Comparison of ENCODE assay signal across 8 mouse cellular contexts in the genomic region with DNA sequence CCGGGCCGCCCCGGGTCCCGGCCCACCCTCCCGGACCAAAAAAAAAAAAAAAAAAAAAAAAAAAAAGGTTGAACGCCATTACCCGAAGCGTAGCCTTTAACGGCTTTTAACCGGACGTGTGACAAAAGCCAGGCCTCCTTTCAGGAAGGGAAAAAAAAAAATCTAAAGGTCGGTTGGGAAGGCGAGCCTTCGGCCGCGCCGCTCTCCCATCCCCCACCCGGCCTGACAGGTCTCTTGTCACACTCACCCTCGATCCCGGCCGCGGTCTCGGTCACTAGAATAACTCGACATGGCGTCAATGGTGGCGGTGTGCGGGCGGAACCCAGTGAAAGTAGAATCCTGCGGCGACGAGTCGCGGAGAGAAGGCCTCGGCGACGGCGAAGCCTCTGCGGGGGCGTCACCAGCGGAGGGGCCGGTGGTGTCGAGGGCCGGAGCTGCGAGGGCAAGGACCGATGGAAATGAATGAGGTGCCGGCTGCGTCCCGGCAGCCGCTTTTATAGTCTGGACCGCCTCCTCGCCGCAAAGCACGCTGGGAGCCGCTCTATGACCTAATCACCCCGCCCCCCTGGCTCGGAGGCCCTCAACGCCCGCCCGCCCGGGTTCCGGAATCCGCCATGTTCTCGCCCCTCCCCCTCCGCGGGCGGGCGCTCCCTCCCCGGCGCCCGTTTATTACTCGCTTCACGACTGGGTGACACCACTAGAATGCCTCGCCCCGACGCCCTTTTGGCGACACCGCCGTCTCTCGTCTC. TPM values are rescaled to one million over a fixed set of nuclear protein-coding genes. Genes with fewer than 3 reads are reported as not detected.
A peak's percentile ranks its signal among the peaks of the same experiment; 100 is the strongest.
DNase-seq lines count a peak whose midpoint lies in the region; ATAC-seq and TF ChIP-seq lines count a peak whose summit lies in the region.

No protein-coding gene starts in this region.

- under 1% methylated on average over 79 of the region's 79 CpGs for WGBS in heart, embryonic 12.5 days
- WGBS in kidney, postnatal 0 days = under 1% methylated on average over 62 of the region's 79 CpGs
- under 1% methylated on average over 77 of the region's 79 CpGs for WGBS in liver, adult 2 months
- WGBS in stomach, embryonic 14.5 days = 1% methylated on average over 70 of the region's 79 CpGs

- peaks cover 6% of the 10 kb centered on the region; the same call in 1 of the 2 replicates for H3K79me2 ChIP-seq in liver, adult 2 months (ENCODE audit: control insufficient read depth, insufficient read depth, low read length)

- peak overlapping the region; percentile 99 for H3K9ac ChIP-seq in heart, embryonic 12.5 days
- peak overlapping the region; percentile 96 for H3K9ac ChIP-seq in kidney, postnatal 0 days (ENCODE audit: low read depth, low read length)
- H3K9ac ChIP-seq in liver, adult 2 months (ENCODE audit: low read depth, low read length) = peak overlapping the region; percentile 98
- peak overlapping the region; percentile 97 for H3K9ac ChIP-seq in stomach, embryonic 14.5 days (replicated peaks; ENCODE audit: low read depth, low read length)

- no peaks in the 10 kb centered on the region for H3K27me3 ChIP-seq in erythroblast, embryonic 14.5 days (ENCODE audit: control insufficient read depth)
- H3K27me3 ChIP-seq in heart, embryonic 12.5 days (replicated peaks) = no peaks in the 10 kb centered on the region
- no peaks in the 10 kb centered on the region for H3K27me3 ChIP-seq in kidney, postnatal 0 days (ENCODE audit: insufficient read depth, low read length)
- no peaks in the 10 kb centered on the region for H3K27me3 ChIP-seq in liver, adult 2 months (ENCODE audit: control insufficient read depth, insufficient read depth, low read length)
- no peaks in the 10 kb centered on the region for H3K27me3 ChIP-seq in stomach, embryonic 14.5 days (ENCODE audit: control insufficient read depth, insufficient read depth, low read length)

- H3K4me1 ChIP-seq in erythroblast, embryonic 14.5 days (ENCODE audit: control insufficient read depth) = peaks cover 38% of the 10 kb centered on the region
- H3K4me1 ChIP-seq in heart, embryonic 12.5 days (replicated peaks) = peaks cover 8% of the 10 kb centered on the region
- no peaks in the 10 kb centered on the region for H3K4me1 ChIP-seq in kidney, postnatal 0 days (replicated peaks; ENCODE audit: insufficient read depth, low read length)
- H3K4me1 ChIP-seq in liver, adult 2 months (ENCODE audit: control insufficient read depth, insufficient read depth, low read length) = peaks cover 4% of the 10 kb centered on the region
- peaks cover 13% of the 10 kb centered on the region; the same call in 1 of the 2 replicates for H3K4me1 ChIP-seq in stomach, embryonic 14.5 days (ENCODE audit: control insufficient read depth, insufficient read depth, low read length)

- ATAC-seq in CD4-positive, CD25-positive, alpha-beta regulatory T cell, adult 4 months = peak; percentile 42
- peak; percentile 85 for ATAC-seq in heart, embryonic 12.5 days (ENCODE audit: insufficient number of reproducible peaks, low FRiP score)
- ATAC-seq in kidney, postnatal 0 days (replicated peaks; ENCODE audit: low FRiP score, low read depth) = peak; percentile 74
- peak; percentile 64 for ATAC-seq in monocyte, adult 5-6 weeks (replicated peaks; ENCODE audit: insufficient number of reproducible peaks, low FRiP score, low TSS enrichment, poor library complexity, severe bottlenecking)
- peak; percentile 82 for ATAC-seq in stomach, embryonic 14.5 days (ENCODE audit: insufficient number of reproducible peaks, insufficient read depth, low FRiP score, low read depth)

- H3K4me3 ChIP-seq in erythroblast, embryonic 14.5 days (replicated peaks) = peak overlapping the region; percentile 94
- H3K4me3 ChIP-seq in heart, embryonic 12.5 days = peak overlapping the region; percentile 98
- peak overlapping the region; percentile 95 for H3K4me3 ChIP-seq in kidney, postnatal 0 days (replicated peaks; ENCODE audit: low read depth, low read length)
- peak overlapping the region; percentile 96 for H3K4me3 ChIP-seq in liver, adult 2 months (ENCODE audit: insufficient read depth, low read depth, low read length)
- H3K4me3 ChIP-seq in stomach, embryonic 14.5 days (ENCODE audit: low read depth, low read length) = peak overlapping the region; percentile 52

- peaks cover 67% of the 10 kb centered on the region for H3K36me3 ChIP-seq in erythroblast, embryonic 14.5 days (ENCODE audit: control insufficient read depth)
- H3K36me3 ChIP-seq in heart, embryonic 12.5 days = peaks cover 48% of the 10 kb centered on the region
- H3K36me3 ChIP-seq in kidney, postnatal 0 days (ENCODE audit: insufficient read depth, low read length) = peaks cover 32% of the 10 kb centered on the region
- peaks cover 38% of the 10 kb centered on the region for H3K36me3 ChIP-seq in liver, adult 2 months (ENCODE audit: control insufficient read depth, insufficient read depth, low read length)
- H3K36me3 ChIP-seq in stomach, embryonic 14.5 days (ENCODE audit: control insufficient read depth, insufficient read depth, low read length) = peaks cover 35% of the 10 kb centered on the region

- TF ChIP-seq CTCF in kidney, postnatal 0 days (IDR thresholded peaks at IDR 0.05; ENCODE audit: low read depth) = no peak
- no peak for TF ChIP-seq CTCF in liver, adult 2 months (IDR thresholded peaks at IDR 0.05; ENCODE audit: low read depth, low read length)

- H3K9me3 ChIP-seq in erythroblast, embryonic 14.5 days (ENCODE audit: control insufficient read depth, low read length) = no peaks in the 10 kb centered on the region
- H3K9me3 ChIP-seq in heart, embryonic 12.5 days (replicated peaks) = no peaks in the 10 kb centered on the region
- no peaks in the 10 kb centered on the region for H3K9me3 ChIP-seq in kidney, postnatal 0 days (replicated peaks; ENCODE audit: low read length)
- no peaks in the 10 kb centered on the region for H3K9me3 ChIP-seq in stomach, embryonic 14.5 days (ENCODE audit: control insufficient read depth, low read depth, low read length)

- peak; percentile 98 for TF ChIP-seq POLR2A in liver, adult 2 months (IDR thresholded peaks at IDR 0.05; ENCODE audit: extremely low read depth, insufficient read depth, low read length)

- H3K4me2 ChIP-seq in heart, embryonic 12.5 days = peak overlapping the region; percentile 87
- H3K4me2 ChIP-seq in kidney, postnatal 0 days (ENCODE audit: low read length) = peak overlapping the region; percentile 85
- no peak overlapping the region; the same call in 1 of the 2 replicates for H3K4me2 ChIP-seq in stomach, embryonic 14.5 days (replicated peaks; ENCODE audit: low read depth, low read length)

- peak overlapping the region; percentile 99 for H3K27ac ChIP-seq in heart, embryonic 12.5 days (ENCODE audit: poor library complexity, severe bottlenecking)
- H3K27ac ChIP-seq in kidney, postnatal 0 days = peak overlapping the region; percentile 99
- H3K27ac ChIP-seq in liver, adult 2 months (replicated peaks; ENCODE audit: insufficient read depth, low read depth, low read length) = peak overlapping the region; percentile 98
- H3K27ac ChIP-seq in stomach, embryonic 14.5 days (ENCODE audit: low read length) = peak overlapping the region; percentile 97

- peak; percentile 91 for DNase-seq in brain, embryonic 18.5 days (ENCODE audit: low read depth, low spot score)
- peak; percentile 99 for DNase-seq in kidney, postnatal 0 days (ENCODE audit: low spot score)
- peak; percentile 77 for DNase-seq in liver, adult 2 months (ENCODE audit: extremely low read depth, low read depth, low spot score)

RNA-seq across cellular contexts. Expression of gene Ddx5, which starts 0.8 kb away (rescaled TPM):
- polyA plus RNA-seq in CD4-positive, CD25-positive, alpha-beta regulatory T cell, adult 4 months (2017; shearing (Covaris generic)) = 100 to 1,000 TPM; 471 to 562 TPM
- polyA plus RNA-seq in erythroblast, embryonic 14.5 days (2012) = 120 and 130 TPM in 2 replicates
- polyA plus RNA-seq in heart, embryonic 12.5 days (2016; fragmentation: Nextera tagmentation; extraction: Ambion mirVana) = 243 and 248 TPM in 2 replicates
- polyA plus RNA-seq in kidney, postnatal 0 days (2015; fragmentation: Nextera tagmentation; extraction: Ambion mirVana) = 297 and 309 TPM in 2 replicates
- total RNA-seq in liver, adult 2 months (2014; rRNA removed) = 218 and 224 TPM in 2 replicates
- polyA plus RNA-seq in liver, adult 2 months (2012; rRNA removed) = 273 and 389 TPM in 2 replicates
- 2,968 to 3,655 TPM (median 3,142 TPM) in 3 replicates for total RNA-seq in monocyte, adult 5-6 weeks (2017)
- polyA plus RNA-seq in stomach, embryonic 14.5 days (2014; fragmentation: Nextera tagmentation; extraction: Ambion mirVana) = 396 and 414 TPM in 2 replicates

RNA-seq across cellular contexts. Expression of gene Cep95, which starts 0.9 kb away (rescaled TPM):
- polyA plus RNA-seq in CD4-positive, CD25-positive, alpha-beta regulatory T cell, adult 4 months (2017; shearing (Covaris generic)) = 10 to 100 TPM; 36.7 to 48.9 TPM
- 0.58 and 0.68 TPM in 2 replicates for polyA plus RNA-seq in erythroblast, embryonic 14.5 days (2012)
- 14.9 and 16.2 TPM in 2 replicates for polyA plus RNA-seq in heart, embryonic 12.5 days (2016; fragmentation: Nextera tagmentation; extraction: Ambion mirVana)
- polyA plus RNA-seq in kidney, postnatal 0 days (2015; fragmentation: Nextera tagmentation; extraction: Ambion mirVana) = 12.7 and 13.8 TPM in 2 replicates
- 5.8 and 8.4 TPM in 2 replicates for total RNA-seq in liver, adult 2 months (2014; rRNA removed)
- 0.96 and 1.2 TPM in 2 replicates for polyA plus RNA-seq in liver, adult 2 months (2012; rRNA removed)
- 19.5 to 54.4 TPM (median 22.2 TPM) in 3 replicates for total RNA-seq in monocyte, adult 5-6 weeks (2017)
- 22.0 and 22.7 TPM in 2 replicates for polyA plus RNA-seq in stomach, embryonic 14.5 days (2014; fragmentation: Nextera tagmentation; extraction: Ambion mirVana)

RNA-seq across cellular contexts. Expression of gene Polg2, which starts 8.9 kb away (rescaled TPM):
- polyA plus RNA-seq in CD4-positive, CD25-positive, alpha-beta regulatory T cell, adult 4 months (2017; shearing (Covaris generic)) = 10 to 100 TPM; 15.0 to 15.3 TPM
- polyA plus RNA-seq in erythroblast, embryonic 14.5 days (2012) = 0.12 and 0.24 TPM in 2 replicates
- 6.9 and 7.6 TPM in 2 replicates for polyA plus RNA-seq in heart, embryonic 12.5 days (2016; fragmentation: Nextera tagmentation; extraction: Ambion mirVana)
- 11.1 and 11.9 TPM in 2 replicates for polyA plus RNA-seq in kidney, postnatal 0 days (2015; fragmentation: Nextera tagmentation; extraction: Ambion mirVana)
- total RNA-seq in liver, adult 2 months (2014; rRNA removed) = 12.6 and 13.0 TPM in 2 replicates
- polyA plus RNA-seq in liver, adult 2 months (2012; rRNA removed) = 5.8 and 6.4 TPM in 2 replicates
- 18.3 to 21.0 TPM (median 19.8 TPM) in 3 replicates for total RNA-seq in monocyte, adult 5-6 weeks (2017)
- polyA plus RNA-seq in stomach, embryonic 14.5 days (2014; fragmentation: Nextera tagmentation; extraction: Ambion mirVana) = 10.1 and 11.8 TPM in 2 replicates

RNA-seq across cellular contexts. Expression of gene Milr1, which starts 37.2 kb away (rescaled TPM):
- 10 to 100 TPM in 1 of 2 experiments, 1 to 10 TPM in 1; 9.7 to 14.3 TPM for polyA plus RNA-seq in CD4-positive, CD25-positive, alpha-beta regulatory T cell, adult 4 months (2017; shearing (Covaris generic))
- not detected in 2 replicates for polyA plus RNA-seq in erythroblast, embryonic 14.5 days (2012)
- polyA plus RNA-seq in heart, embryonic 12.5 days (2016; fragmentation: Nextera tagmentation; extraction: Ambion mirVana) = 0.57 and 0.95 TPM in 2 replicates
- polyA plus RNA-seq in kidney, postnatal 0 days (2015; fragmentation: Nextera tagmentation; extraction: Ambion mirVana) = 0.78 and 0.89 TPM in 2 replicates
- total RNA-seq in liver, adult 2 months (2014; rRNA removed) = 0.37 and 1.1 TPM in 2 replicates
- polyA plus RNA-seq in liver, adult 2 months (2012; rRNA removed) = 0.10 TPM in 2 replicates
- total RNA-seq in monocyte, adult 5-6 weeks (2017) = 44.9 to 93.4 TPM (median 91.7 TPM) in 3 replicates
- polyA plus RNA-seq in stomach, embryonic 14.5 days (2014; fragmentation: Nextera tagmentation; extraction: Ambion mirVana) = 1.9 and 2.8 TPM in 2 replicates

RNA-seq across cellular contexts. Expression of gene Pecam1, which starts 37.8 kb away (rescaled TPM):
- 100 to 1,000 TPM; 116 to 166 TPM for polyA plus RNA-seq in CD4-positive, CD25-positive, alpha-beta regulatory T cell, adult 4 months (2017; shearing (Covaris generic))
- not detected in 2 replicates for polyA plus RNA-seq in erythroblast, embryonic 14.5 days (2012)
- polyA plus RNA-seq in heart, embryonic 12.5 days (2016; fragmentation: Nextera tagmentation; extraction: Ambion mirVana) = 67.9 and 73.1 TPM in 2 replicates
- 54.1 and 55.0 TPM in 2 replicates for polyA plus RNA-seq in kidney, postnatal 0 days (2015; fragmentation: Nextera tagmentation; extraction: Ambion mirVana)
- 14.6 and 16.7 TPM in 2 replicates for total RNA-seq in liver, adult 2 months (2014; rRNA removed)
- 5.0 and 5.4 TPM in 2 replicates for polyA plus RNA-seq in liver, adult 2 months (2012; rRNA removed)
- total RNA-seq in monocyte, adult 5-6 weeks (2017) = 46.9 to 75.5 TPM (median 51.4 TPM) in 3 replicates
- 41.9 and 45.2 TPM in 2 replicates for polyA plus RNA-seq in stomach, embryonic 14.5 days (2014; fragmentation: Nextera tagmentation; extraction: Ambion mirVana)

Comparison
In these comparisons a context has a peak if more than half of its experiments do, and no peak if none do; other contexts are left out.
1. Peak in every context shown above with its lines: DNase-seq, ATAC-seq, H3K4me3 ChIP-seq and H3K27ac ChIP-seq.